Mouse (Mus musculus): ENCODE results near the gene Fgfr1op2.
A peak's percentile ranks its signal among the peaks of the same experiment; 100 is the strongest.
"Not testable (repeated sequence)": the region's sequence is repeated elsewhere in the genome, so short reads cannot be mapped to it uniquely, and the experiment has no call there.

The Fgfr1op2 gene

GRCm38 (mm10) chr6:146576903-146577302 is at the start of gene Fgfr1op2:
Gene Fgfr1op2, plus strand, starts transcription at chr6:146577203.
- DNase-seq (ENCODE audit: low read depth): no peak

GRCm38 (mm10) chr6:146527537-146527936 is 49.5 kb upstream of the Fgfr1op2 start:
- no peak for DNase-seq (ENCODE audit: low read depth)

- no peak for DNase-seq (ENCODE audit: low read depth)
Measured at GRCm38 (mm10) chr6:146530363-146530762, 46.6 kb upstream of the Fgfr1op2 start.

GRCm38 (mm10) chr6:146530769-146531168 is 46.2 kb upstream of the Fgfr1op2 start:
- DNase-seq (ENCODE audit: low read depth): no peak

- DNase-seq (ENCODE audit: low read depth): no peak
Measured at GRCm38 (mm10) chr6:146533146-146533545, 43.9 kb upstream of the Fgfr1op2 start.

- no peak for DNase-seq (ENCODE audit: low read depth)
Measured at GRCm38 (mm10) chr6:146535501-146535900, 41.5 kb upstream of the Fgfr1op2 start.

GRCm38 (mm10) chr6:146537111-146537510 is 39.9 kb upstream of the Fgfr1op2 start:
- no peak for DNase-seq (ENCODE audit: low read depth)

GRCm38 (mm10) chr6:146538071-146538470 is 38.9 kb upstream of the Fgfr1op2 start:
- no peak for DNase-seq (ENCODE audit: low read depth)

GRCm38 (mm10) chr6:146538661-146539060 is 38.3 kb upstream of the Fgfr1op2 start:
- DNase-seq (ENCODE audit: low read depth): no peak

GRCm38 (mm10) chr6:146540386-146540785 is 36.6 kb upstream of the Fgfr1op2 start:
- no peak for DNase-seq (ENCODE audit: low read depth)

GRCm38 (mm10) chr6:146544622-146545021 is 32.4 kb upstream of the Fgfr1op2 start:
- DNase-seq (ENCODE audit: low read depth): peak; percentile 35

- no peak for DNase-seq (ENCODE audit: low read depth)
Measured at GRCm38 (mm10) chr6:146545289-146545865, 31.6 kb upstream of the Fgfr1op2 start.

GRCm38 (mm10) chr6:146550421-146550820 is 26.6 kb upstream of the Fgfr1op2 start:
- DNase-seq (ENCODE audit: low read depth): peak; percentile 21

GRCm38 (mm10) chr6:146551326-146551725 is 25.7 kb upstream of the Fgfr1op2 start:
- DNase-seq (ENCODE audit: low read depth): no peak

- not testable (repeated sequence) for DNase-seq (ENCODE audit: low read depth)
Measured at GRCm38 (mm10) chr6:146562461-146562860, 14.5 kb upstream of the Fgfr1op2 start.

GRCm38 (mm10) chr6:146572073-146572472 is 4.9 kb upstream of the Fgfr1op2 start:
- no peak for DNase-seq (ENCODE audit: low read depth)

- peak; percentile 99 for DNase-seq (ENCODE audit: low read depth)
Measured at GRCm38 (mm10) chr6:146577310-146578109, 507 bp downstream of the Fgfr1op2 start, which contains the start of gene Ints13. Gene Ints13, minus strand, starts transcription at chr6:146577835.

- DNase-seq (ENCODE audit: low read depth): peak; percentile 82
Measured at GRCm38 (mm10) chr6:146578111-146578531, 1.1 kb downstream of the Fgfr1op2 start.

- peak; percentile 74 for DNase-seq (ENCODE audit: low read depth)
Measured at GRCm38 (mm10) chr6:146578586-146578985, 1.6 kb downstream of the Fgfr1op2 start.

GRCm38 (mm10) chr6:146580381-146580926 is 3.5 kb downstream of the Fgfr1op2 start:
- DNase-seq (ENCODE audit: low read depth): peak; percentile 51

GRCm38 (mm10) chr6:146583366-146584046 is 6.5 kb downstream of the Fgfr1op2 start:
- no peak for DNase-seq (ENCODE audit: low read depth)

- no peak for DNase-seq (ENCODE audit: low read depth)
Measured at GRCm38 (mm10) chr6:146585134-146585533, 8.1 kb downstream of the Fgfr1op2 start.
